Mouse (Mus musculus) spleen, adult 18-20 months (tissue): ENCODE data around the gene Slc25a11.

Experiments used
- DNase-seq, 2 experiments: peaks; one replicate each; pipeline ENCODE4 v3.0.0; 2022; ENCODE audit warnings: mixed read lengths in 2 of 2

Slc25a11 gene

GRCm38 (mm10) chr11:70650322-70651175, 3.3 kb upstream of the Slc25a11 start:
- DNase-seq, result peak; percentile 46 to 48

DNA sequence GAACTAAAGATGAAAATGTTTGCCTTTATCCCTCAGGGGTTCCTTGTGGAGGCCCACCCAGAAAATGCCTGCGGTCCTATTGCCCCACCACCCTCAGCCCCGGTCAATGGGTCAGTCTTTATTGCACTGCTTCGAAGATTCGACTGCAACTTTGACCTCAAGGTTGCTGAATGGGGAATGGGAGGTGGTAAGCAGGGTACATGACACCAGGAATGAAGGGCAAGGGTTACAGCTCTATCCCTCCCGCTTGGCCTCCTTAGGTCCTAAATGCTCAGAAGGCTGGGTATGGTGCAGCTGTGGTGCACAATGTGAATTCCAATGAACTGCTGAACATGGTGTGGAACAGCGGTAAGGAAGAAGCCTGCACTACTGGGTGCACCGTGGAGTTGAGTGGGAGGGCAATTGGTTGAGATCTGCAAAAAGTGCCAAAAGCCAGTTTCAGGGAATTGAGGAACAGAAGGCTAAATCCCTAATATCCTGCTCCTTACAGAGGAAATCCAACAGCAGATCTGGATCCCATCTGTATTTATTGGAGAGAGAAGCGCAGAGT, 2.0 kb upstream of the Slc25a11 start:
- no peak for DNase-seq

DNA sequence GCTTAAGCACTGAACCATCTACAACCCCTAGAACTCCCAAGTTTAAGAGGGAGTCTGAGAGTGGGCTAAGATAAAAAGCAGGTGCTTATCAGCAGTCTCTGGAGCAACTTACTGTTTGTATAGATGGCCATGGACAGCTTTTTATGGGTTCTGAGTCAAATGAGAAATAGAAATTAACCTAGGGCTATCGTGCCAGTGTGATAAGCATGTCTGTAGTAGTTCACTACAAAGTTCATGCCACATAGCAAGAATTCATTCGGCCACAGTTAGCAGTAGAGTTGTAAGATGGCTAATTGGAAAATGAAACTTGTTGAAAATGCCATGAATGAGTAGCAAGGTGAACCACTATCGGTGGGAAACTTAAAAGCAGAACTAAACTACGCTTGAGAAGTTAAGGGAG, 1.2 kb upstream of the Slc25a11 start:
- no peak for DNase-seq

GRCm38 (mm10) chr11:70647716-70648420, 589 bp upstream of the Slc25a11 start:
- peak; percentile 55 to 60 for DNase-seq

DNA sequence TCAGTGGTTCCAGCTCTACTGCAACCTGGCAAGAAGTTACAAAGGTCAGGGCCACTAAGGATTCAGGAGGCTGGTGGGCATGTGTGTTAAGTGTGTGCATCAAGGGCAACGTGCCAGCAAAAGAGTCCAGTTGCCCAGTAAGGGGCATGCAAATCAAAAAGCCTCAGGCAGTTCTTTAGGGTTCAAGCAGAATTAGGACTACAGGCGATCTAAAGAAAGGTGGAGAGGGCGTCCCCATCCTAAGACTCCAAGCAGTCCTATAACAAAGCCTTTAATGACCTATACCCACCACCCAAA, 1.1 kb downstream of the Slc25a11 start:
- DNase-seq, result no peak

DNA sequence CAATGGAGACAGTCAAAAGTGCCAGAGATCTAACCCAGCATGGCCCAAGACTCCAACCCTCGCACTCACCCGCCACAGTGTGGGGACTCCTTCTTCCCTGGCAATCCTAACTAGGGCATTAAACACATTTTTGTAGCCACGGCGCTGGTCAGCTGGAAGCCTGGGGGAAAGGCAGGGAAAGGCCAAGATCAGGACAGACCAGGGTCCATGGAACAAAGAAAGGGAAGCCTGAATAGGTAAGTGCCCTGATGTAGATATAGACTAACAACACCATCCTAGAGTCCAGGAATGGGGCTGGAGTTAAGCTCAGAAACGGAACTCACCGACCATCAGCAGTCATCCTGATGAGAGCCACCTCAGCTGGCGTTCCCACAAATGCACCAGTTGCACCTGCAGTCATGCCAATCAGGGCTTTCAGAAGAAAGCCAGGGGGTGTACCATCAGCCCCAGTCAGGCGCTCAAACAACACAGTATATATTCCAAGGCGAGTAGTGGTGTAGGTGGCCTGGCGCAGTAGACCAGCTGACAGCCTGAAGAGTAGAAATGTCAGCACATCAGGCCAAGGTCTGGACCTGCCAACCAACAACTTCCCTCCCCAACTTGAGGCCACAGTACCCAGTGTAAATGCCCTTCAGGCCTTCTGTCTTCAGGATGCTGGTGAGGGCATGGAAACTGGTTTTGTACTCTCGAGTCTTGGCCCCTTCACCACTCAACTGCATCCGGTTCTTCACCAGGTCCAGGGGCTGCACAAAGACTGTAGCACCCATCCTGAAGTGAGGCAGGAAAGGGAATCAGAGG, 1.6 kb downstream of the Slc25a11 start:
- DNase-seq, result no peak

GRCm38 (mm10) chr11:70644564-70645103, 2.6 kb downstream of the Slc25a11 start:
- DNase-seq, result no peak

- no peak for DNase-seq
These were observed 4.2 kb downstream of the Slc25a11 start for GRCm38 (mm10) chr11:70643051-70643450.

GRCm38 (mm10) chr11:70641241-70641640, 6.0 kb downstream of the Slc25a11 start:
- no peak for DNase-seq

- DNase-seq, result no peak
These were observed 7.3 kb downstream of the Slc25a11 start for GRCm38 (mm10) chr11:70639976-70640375.

GRCm38 (mm10) chr11:70638714-70639278, 8.5 kb downstream of the Slc25a11 start, which contains the start of gene Gp1ba:
TSS of gene Gp1ba (plus strand) at chr11:70639122.
- DNase-seq, result no peak

- no peak for DNase-seq
These were observed 9.0 kb downstream of the Slc25a11 start for GRCm38 (mm10) chr11:70638293-70638692.

DNA sequence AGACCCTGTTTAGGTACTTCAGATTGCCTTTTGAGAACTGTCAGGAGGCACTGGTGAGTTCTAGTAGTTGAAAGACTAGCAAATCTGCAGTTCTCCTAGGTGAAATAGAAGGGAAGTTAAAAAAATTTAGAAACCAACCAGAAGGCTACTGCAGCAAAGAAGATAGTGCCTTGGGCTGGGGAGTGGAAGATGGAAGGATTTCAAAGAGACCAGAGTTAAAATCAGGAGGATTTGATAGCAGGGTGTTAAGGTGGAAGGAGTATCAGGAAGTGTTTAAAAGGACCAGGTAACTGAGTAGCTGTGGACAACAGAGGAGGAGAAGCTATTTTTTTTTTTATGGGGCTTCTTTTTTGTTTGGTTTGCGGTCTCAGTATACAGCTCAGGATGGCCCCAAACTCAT, 9.5 kb downstream of the Slc25a11 start:
- no peak for DNase-seq

GRCm38 (mm10) chr11:70635601-70636000, 11.7 kb downstream of the Slc25a11 start:
- no peak for DNase-seq

GRCm38 (mm10) chr11:70630129-70630528, 17.1 kb downstream of the Slc25a11 start:
- no peak for DNase-seq

DNA sequence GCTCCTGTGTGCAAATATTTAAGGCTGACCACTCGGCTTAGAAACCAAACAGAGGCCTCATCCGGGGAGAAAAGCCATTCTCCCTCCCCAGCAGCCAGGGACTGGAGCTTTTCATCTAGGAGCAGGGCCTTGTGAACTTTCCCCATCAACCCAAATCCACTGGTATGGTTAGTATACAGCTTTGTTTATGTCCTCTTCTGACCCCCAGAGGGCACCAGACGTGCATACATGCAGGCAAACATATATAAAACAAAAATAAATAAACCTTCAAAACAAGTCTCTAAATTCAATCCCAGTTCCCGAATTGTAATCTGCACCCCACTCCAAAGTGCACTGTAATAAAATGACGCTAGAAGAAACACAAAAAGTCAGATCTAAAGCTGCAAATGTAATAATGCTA, 17.7 kb downstream of the Slc25a11 start:
- DNase-seq, result no peak

DNA sequence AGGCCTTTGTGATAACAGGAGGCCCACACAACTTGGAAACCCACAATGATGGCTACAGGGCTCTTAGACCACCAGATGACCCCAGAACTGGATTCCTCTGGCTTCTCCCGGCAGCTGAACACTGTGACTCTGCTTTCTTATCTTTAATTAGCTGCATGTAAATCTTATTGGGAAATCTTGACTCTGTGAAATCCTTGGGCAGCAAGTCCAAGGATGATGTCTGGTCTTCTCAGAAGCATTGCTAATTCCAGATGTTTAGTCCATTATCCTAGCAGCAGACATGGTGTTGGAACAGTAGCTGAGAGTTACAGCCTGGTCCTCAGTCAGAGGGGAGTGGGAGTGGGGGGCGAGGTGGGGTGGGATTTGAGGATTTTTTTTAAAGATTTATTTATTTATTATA, 18.8 kb downstream of the Slc25a11 start:
- no peak for DNase-seq

GRCm38 (mm10) chr11:70626877-70627276, 20.4 kb downstream of the Slc25a11 start:
- DNase-seq, result no peak

GRCm38 (mm10) chr11:70625473-70625872, 21.8 kb downstream of the Slc25a11 start:
- peak in 1 of 2 experiments; percentile 63 for DNase-seq

DNA sequence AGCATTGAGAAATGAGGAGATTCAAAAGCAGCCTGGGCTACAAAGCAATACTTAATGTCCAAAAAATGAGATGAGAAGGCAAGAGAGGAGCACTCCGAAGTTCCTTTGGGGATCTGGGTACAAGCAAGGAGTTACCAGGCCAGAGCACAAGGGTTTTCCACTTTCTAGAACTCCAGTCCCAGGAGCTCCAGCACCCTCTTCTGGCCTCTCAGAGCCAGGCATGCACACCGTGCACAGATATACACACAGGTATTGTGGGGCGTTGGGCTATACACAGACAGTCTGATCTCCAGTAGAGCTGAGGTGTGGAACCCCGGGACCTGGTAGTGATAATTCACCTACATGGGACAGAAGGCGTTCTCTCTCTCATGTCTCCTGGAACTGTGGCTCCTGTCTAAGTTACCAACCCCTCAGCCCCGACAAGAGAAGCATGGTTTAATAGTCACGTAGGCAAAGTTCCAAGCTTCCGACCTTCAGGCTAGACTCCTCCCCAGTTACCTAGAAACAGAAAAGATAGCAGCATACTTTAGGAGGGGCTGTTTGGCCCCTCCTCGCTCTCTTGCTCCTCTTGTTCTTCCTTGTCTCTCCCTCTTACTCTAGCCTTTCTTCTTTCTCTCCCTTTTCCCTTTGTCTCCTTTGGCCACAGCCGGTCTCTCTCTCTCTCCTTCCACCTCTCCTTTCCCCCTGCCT, 24.1 kb downstream of the Slc25a11 start:
- no peak for DNase-seq

DNA sequence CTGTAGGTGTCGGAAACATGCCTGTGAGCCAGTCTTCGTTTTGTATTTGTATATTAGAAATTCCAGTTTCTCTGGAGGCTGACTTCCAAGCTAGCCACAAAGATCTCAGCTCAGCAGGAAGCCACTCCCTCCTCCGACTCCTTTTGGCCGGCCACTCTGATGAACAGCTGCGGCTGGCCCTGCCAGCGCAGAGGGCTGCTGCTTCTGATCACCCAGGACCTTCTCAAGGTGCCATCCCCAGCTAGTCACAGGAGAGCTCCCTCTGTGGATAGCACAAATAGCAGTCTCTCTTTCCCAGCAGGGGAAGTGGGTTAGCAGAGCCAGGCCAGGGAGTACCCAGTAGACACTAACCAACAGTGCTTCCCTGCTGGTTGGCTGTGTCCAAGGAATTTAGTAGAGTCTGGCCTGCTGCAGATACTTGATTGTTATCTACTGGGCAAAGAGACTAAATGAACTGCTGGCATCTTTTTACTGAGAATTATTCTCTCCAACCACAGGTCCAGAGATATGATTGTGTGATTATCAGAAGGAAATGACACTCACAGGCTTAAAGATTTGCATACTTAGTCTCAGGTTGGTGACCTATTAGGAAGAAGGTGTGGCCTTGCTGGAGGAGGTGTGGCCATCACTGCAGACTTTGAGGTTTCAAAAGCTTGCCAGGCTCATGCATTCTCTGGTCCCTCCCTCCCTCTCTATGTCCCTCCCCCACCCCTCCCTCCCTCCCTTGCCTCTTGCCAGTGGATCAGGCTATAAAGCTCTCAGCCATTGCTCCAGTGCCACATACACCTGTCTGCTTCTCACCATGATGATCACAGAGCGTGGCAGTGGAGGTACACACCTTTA, 25.1 kb downstream of the Slc25a11 start:
- DNase-seq, result no peak
